Mouse (Mus musculus) layer of hippocampus, adult 18-20 months (tissue): Measurements from ENCODE around the gene St8sia1. TPM values are rescaled to one million over a fixed set of nuclear protein-coding genes. Genes with fewer than 3 reads are reported as not detected.

Source experiments
- DNase-seq, 2 experiments: peaks; one replicate each; pipeline ENCODE4 v3.0.0; 2022; ENCODE audit warnings: low spot score in 2 of 2
- total RNA-seq, 2 experiments: library from RNA; stranded (reverse); gene quantifications; 2 replicates each; pipeline ENCODE4 v1.2.3; 2021

St8sia1 gene
- total RNA-seq, 2 experiments from 2014 or later: 34.1 TPM

- DNase-seq: no peak
Measured at GRCm38 (mm10) chr6:142909771-142910105, 54.5 kb downstream of the St8sia1 start.

- DNase-seq: no peak
Measured at GRCm38 (mm10) chr6:142908911-142909770, 55.1 kb downstream of the St8sia1 start.

GRCm38 (mm10) chr6:142908412-142908811, 55.8 kb downstream of the St8sia1 start:
- DNase-seq: no peak

GRCm38 (mm10) chr6:142895371-142895770, 68.9 kb downstream of the St8sia1 start:
- no peak for DNase-seq

GRCm38 (mm10) chr6:142893716-142894115, 70.5 kb downstream of the St8sia1 start:
- DNase-seq: no peak

GRCm38 (mm10) chr6:142890321-142890720, 73.9 kb downstream of the St8sia1 start:
- DNase-seq: no peak

GRCm38 (mm10) chr6:142888970-142889740, 75.1 kb downstream of the St8sia1 start:
- DNase-seq: no peak

- DNase-seq: no peak
Measured at GRCm38 (mm10) chr6:142888346-142888745, 75.9 kb downstream of the St8sia1 start.

GRCm38 (mm10) chr6:142887375-142887774, 76.9 kb downstream of the St8sia1 start:
- DNase-seq: no peak

GRCm38 (mm10) chr6:142885364-142886154, 78.7 kb downstream of the St8sia1 start:
- DNase-seq: no peak

GRCm38 (mm10) chr6:142884128-142884527, 80.1 kb downstream of the St8sia1 start:
- DNase-seq: no peak

GRCm38 (mm10) chr6:142880849-142881470, 83.3 kb downstream of the St8sia1 start:
- no peak for DNase-seq

- DNase-seq: no peak
Measured at GRCm38 (mm10) chr6:142878744-142879701, 85.2 kb downstream of the St8sia1 start.

- no peak for DNase-seq
Measured at GRCm38 (mm10) chr6:142877221-142877620, 87.0 kb downstream of the St8sia1 start.

- no peak for DNase-seq
Measured at GRCm38 (mm10) chr6:142876279-142876899, 87.9 kb downstream of the St8sia1 start.

GRCm38 (mm10) chr6:142873795-142874563, 90.3 kb downstream of the St8sia1 start:
- DNase-seq: no peak

- DNase-seq: no peak
Measured at GRCm38 (mm10) chr6:142869715-142870422, 94.4 kb downstream of the St8sia1 start.

- DNase-seq: peak; percentile 44 to 61
Measured at GRCm38 (mm10) chr6:142867471-142868055, 96.7 kb downstream of the St8sia1 start.
